Mouse (Mus musculus) spleen, postnatal 36 days (tissue): ENCODE data around the gene Dazap1.

ENCODE experiments used
- DNase-seq, 2 experiments: peaks; one replicate each; pipeline ENCODE4 v3.0.0; 2022; ENCODE audit warnings: low spot score in 2 of 2, mixed read lengths in 1 of 2

Gene Dazap1

DNA sequence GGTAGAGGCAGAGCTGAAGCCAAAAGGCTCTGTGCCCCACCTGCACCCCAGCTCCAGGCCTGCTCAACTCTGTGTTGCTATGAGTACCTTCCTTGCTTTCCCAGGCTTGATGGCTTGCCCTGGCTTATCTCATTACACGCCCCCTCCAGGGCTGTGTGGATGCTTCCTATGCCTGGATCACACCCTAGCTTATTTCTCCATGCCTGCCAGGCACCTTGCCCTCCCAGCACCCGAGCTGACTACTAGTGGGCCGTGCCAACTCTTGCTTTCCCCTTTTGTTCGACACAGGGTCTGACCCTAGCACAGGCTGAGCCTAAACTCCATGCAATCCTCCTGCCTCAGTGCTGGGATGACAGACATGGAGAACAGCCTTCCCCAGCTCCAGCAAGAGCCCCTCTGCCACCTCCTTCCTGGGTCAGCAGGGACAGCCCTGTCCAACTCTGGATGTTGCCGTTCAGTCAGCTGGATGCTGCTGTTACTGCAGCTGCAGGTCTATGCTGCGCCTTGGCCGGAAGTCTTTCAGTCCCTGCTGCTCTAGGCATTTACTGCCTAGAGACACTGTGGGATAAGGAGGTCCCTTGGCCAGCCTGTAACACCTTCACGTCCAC lies 36.3 kb downstream of the Dazap1 start:
- DNase-seq = no peak

DNA sequence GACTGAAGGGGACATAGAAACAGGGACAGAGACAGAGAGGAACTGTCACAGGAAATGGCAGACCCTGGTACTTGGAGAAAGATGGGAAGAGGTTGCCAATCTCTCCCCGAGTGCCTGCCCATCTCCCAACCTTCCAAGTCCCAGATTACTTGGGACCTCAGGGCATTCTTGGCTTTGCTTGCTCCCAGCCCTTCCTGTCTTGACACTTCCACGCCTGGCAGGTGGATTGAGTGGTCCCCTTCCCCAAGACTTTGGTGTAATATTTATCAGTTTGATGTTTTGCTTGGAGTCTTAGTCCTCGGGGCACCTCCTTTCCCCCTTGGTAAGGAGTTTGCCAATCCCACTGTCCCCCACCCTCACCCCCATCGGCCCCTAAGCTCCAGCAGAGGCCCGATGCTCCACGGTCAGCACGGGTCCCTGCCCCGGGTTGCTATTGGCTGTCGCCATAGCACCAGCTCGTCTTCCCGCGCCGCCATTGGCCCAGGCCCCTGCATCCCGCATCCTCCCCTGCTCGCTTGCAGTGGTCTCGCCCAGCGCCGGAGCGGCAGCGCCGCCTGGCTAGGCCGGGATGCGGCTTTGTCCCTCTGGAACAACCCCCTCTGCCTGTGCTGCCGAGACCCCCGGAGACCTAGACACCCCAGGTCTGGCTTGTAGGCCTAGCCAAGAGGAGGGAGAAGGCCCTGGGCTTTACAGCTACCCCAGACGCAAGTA lies 37.4 kb downstream of the Dazap1 start:
- no peak for DNase-seq

DNA sequence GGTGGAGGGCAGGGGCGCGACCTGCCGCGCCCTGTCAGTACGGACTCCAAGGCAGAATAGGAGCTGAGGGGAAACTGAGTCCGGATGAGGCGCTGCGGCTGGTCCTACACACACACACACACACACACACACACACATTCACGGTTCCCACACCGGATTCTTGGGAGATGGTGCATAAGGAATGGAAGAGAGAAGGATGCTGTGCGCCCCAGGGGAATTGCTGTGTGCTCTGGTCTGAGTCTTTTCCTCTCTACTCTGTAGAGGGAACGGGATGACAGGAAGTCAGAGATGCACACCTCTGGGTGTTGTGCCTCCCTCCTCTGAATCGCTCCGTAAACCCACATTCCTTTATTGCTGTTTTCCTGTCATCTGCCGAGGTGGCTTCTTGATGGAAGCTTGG lies 38.0 kb downstream of the Dazap1 start:
- no peak for DNase-seq

DNA sequence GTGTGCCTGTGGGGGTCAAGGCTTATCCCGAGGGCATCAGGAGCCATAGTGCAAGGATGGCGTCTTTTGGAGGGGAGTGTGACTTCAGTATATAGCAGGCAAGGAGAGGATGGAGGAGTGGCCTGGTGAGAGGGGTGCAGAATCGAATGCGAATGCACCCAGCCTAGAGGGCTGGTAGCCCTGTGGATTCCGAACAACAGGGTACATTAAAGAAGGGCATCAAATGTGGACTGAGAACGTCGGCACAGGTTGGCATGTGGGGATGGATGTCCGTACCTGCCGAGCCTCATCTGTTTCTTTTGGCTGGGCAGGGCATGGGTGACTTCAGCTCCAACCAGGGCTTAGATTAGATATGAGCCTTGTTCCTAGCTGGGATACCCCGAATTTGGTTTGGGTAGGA lies 38.5 kb downstream of the Dazap1 start:
- no peak for DNase-seq

DNA sequence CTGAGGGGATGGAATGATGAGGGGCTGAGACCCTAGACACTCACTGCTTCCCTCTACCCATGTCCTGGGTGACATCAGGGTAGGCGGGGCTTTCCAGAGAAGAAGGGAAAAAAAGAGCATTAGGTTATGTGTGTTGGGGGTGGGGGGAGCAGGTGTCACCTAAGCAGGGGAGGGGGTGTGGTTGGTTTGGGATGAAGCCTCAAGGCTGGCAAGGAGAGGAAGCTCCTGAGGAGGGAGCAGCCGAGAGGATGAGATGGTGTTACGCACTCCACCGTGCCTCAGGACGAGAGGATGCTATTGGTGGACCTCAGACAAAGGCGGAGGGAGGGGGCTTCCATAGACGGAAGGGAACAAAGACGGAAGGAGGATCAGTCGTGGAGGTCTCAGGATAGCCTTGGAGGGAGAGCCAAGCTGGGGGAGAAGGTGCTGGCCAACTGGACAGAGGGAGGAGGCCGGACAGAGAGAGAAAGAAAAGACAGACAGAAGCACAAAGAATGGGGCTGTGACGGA lies 39.4 kb downstream of the Dazap1 start:
- no peak for DNase-seq

DNA sequence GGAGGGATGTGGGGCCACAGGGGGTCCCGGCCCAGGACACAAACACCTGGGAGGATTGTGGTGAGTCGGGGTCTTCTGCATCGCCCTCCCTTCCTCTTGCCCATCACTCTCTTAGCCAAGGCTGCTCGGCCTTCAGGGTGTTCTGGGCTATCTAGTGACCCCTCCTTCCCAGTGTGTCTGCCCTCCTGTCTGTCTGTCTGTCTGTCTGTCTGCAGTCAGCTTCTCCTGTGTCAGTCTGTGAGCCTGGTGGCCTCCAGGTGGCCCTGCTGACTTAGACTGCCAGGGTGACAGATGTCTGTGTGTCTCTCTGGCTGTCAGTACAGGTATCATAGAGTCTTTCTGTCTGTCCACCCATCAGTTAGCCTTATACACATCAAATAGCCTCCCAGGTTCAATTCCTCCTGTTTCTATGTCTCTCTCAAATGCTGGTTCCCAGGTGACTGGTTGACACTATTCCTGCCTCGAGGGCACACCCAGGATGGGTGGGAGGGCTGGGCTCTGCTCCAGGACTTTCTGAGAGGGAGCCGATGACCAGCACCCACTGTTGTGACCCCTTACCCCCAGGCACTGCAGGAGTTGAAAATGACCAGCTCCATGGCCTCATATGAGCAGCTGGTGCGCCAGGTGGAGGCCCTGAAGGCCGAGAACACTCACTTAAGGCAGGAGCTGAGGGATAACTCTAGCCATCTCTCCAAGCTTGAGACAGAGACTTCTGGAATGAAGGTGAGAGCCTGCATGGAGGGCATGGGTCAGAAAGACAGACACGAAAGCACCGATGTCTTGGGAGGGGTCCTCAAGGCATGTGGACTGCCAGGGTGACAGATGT lies 40.2 kb downstream of the Dazap1 start:
- no peak for DNase-seq

DNA sequence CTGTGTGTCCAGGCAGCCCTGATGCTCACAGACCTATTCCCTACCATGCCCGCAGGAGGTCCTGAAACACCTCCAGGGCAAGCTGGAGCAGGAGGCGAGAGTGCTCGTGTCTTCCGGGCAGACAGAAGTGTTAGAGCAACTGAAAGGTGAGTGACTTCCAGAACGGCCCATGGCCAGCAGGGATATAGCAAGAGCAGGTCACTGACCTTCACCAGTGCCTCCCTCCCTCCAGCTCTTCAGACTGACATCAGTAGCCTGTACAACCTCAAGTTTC lies 40.7 kb downstream of the Dazap1 start:
- DNase-seq = no peak

DNA sequence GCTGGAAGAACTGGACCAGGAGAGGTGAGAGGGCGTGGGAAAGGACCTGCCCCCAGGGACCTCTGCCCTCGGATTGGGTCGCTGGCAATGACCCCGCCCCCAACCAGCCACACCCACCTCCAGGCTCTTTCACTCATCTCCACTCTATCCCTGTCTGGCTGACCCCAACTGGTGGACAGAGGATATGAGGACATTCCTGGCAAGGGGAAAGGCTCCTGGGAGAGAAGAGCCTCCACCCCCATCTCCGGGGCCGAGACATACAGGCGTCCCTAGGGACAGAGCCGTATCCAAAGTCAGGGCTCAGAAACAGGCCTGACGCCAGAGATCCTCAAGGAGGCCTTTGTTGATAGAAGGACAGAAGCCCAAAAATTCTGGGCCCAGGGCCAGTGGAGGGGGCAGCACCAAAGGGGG lies 41.2 kb downstream of the Dazap1 start:
- DNase-seq = no peak

DNA sequence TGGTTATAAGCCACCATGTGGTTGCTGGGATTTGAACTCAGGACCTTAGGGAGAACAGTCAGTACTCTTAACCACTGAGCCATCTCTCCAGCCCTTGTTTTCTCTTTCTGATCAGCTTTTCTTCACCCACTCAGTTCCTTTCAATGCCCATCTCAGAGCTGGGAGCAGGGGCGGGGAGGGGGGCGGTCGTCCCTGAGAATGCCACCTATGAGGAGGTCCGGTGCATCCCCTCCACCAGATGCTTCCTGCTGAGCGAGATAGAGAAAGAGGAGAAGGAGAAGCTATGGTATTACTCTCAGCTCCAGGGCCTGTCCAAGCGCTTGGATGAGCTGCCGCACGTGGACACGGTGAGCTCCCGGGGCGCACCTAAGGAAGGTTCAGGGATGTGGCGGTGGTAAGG lies 43.2 kb downstream of the Dazap1 start:
- DNase-seq = no peak

DNA sequence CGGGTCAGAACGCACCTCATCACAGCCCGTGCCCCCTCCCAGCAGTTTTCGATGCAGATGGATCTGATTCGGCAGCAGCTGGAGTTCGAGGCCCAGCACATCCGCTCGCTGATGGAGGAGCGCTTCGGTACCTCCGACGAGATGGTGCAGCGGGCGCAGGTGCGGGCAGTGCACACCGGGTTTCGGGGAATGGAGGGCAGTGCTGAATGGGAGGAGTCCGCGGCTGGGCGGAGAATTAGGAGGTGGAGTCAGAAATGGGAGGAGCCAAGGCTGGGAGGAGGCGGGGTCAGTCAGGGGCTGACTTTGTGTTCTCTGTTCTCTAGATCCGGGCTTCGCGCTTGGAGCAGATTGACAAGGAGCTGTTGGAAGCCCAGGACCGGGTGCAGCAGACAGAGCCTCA lies 43.6 kb downstream of the Dazap1 start:
- DNase-seq = peak; percentile 56 to 60

DNA sequence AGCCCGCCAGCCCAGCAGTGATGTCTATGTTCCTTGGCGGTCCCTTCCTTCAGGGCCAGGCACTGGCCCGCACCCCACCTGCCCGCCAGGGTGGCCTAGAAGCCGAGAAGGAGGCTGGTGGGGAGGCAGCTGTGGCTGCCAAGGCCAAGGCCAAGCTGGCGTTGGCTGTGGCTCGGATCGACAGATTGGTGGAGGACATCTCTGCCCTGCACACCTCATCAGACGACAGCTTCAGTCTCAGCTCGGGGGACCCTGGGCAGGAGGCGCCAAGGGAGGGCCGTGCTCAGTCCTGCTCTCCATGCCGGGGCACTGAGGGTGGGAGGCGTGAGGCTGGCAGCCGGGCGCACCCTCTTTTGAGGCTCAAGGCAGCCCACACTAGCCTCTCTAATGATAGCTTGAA lies 50.3 kb downstream of the Dazap1 start:
- no peak for DNase-seq

DNA sequence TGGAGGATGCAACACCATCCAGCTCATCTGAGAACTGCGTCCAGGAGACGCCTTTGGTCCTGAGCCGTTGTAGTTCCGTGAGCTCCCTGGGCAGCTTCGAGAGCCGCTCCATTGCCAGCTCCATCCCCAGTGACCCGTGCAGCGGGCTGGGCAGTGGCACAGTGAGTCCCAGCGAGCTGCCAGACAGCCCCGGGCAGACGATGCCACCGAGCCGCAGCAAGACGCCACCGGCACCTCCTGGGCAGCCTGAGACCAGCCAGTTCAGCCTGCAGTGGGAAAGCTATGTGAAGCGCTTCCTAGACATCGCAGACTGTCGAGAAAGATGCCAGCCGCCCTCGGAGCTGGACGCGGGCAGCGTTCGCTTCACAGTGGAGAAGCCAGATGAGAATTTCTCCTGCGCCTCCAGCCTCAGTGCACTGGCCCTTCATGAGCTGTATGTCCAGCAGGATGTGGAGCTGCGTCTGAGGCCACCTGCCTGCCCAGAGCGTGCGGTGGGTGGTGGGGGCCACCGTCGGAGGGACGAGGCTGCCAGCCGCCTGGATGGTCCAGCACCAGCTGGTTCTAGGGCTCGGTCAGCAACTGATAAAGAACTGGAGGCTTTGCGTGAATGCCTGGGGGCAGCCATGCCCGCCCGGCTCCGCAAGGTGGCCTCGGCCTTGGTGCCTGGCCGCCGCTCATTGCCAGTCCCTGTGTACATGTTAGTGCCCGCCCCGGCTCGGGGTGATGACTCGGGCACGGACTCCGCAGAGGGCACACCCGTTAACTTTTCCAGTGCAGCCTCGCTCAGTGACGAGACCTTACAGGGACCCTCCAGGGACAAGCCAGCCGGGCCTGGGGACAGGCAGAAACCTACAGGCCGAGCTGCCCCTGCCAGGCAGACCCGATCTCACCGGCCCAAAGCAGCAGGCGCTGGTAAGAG lies 51.6 kb downstream of the Dazap1 start:
- no peak for DNase-seq

DNA sequence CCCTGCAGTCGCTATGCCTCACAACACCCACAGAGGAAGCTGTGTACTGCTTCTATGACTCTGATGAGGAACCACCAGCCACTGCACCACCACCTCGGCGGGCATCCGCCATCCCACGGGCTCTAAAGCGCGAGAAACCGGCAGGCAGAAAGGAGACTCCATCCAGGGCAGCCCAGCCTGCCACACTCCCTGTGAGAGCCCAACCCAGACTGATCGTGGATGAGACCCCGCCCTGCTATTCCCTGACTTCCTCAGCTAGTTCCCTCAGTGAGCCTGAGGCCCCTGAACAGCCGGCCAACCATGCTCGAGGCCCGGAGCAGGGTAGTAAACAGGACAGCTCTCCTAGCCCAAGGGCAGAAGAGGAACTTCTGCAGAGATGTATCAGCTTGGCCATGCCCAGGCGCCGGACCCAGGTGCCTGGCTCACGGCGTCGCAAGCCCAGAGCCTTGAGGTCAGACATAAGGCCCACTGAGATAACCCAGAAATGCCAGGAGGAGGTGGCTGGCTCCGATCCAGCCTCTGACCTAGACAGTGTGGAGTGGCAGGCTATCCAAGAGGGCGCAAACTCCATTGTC lies 52.4 kb downstream of the Dazap1 start:
- DNase-seq = peak; percentile 70 to 71

DNA sequence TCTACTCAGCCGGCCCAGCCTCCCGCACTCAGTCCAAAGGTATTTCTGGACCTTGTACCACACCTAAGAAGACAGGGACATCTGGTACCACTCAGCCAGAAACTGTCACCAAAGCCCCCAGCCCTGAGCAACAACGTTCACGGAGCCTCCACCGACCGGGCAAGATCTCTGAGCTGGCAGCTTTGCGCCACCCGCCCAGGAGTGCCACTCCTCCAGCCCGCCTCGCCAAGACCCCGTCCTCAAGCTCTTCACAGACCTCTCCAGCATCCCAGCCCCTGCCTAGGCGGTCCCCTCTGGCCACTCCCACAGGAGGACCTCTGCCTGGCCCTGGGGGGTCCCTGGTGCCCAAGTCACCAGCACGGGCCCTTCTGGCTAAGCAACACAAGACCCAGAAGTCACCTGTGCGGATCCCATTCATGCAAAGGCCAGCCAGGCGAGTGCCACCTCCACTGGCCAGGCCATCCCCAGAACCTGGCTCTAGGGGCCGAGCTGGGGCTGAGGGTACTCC lies 53.3 kb downstream of the Dazap1 start:
- no peak for DNase-seq

DNA sequence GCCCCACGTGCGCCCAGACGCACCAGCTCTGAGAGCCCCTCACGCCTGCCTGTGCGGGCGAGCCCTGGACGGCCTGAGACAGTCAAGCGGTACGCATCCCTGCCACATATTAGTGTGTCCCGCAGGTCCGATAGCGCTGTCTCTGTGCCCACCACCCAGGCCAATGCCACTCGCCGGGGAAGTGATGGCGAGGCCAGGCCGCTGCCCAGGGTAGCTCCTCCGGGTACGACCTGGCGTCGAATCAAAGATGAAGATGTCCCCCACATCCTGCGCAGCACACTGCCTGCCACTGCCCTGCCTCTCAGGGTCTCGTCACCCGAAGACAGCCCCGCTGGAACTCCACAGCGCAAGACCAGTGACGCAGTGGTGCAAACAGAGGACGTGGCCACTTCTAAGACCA lies 54.0 kb downstream of the Dazap1 start:
- no peak for DNase-seq

DNA sequence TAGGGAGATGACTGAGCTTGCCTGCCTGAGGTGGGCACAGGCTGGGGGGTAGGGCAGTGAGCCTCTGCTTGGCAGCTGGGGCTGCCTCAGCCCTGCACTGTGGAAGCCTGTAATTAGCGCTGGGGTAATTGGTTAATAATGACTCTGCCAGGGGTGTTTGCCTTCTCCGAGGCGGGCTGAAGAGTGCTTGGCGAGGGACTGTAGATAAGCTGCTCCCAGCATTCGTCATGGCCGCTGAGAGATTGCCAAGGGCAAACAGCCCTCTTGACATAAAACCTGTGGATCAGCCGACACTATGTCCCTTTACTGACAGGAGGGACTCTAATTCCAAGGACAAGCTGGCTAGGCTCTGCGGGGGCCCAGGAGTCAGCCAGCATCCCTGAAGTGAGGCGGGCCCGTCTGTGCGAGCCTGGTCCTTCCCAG lies 55.1 kb downstream of the Dazap1 start:
- DNase-seq = no peak

DNA sequence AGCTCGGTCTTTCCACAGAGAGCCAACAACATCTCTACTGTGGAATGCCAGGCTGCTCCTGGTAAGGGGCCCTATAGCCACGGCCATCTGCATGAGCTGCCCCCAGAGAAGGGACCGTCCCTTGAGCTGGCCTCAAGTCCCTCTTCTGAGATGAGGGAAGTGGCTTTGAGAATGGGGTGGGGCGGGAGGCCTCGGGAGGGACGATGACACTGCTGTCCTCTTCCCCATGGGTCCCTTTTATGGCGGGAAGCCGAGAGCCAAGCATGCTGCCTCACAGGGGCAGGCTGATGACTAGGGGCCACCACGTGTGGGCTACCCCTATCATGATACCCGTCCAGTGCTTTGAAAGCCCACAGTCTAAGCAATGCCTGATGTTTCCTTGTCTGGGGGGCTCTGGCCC lies 55.7 kb downstream of the Dazap1 start:
- no peak for DNase-seq

DNA sequence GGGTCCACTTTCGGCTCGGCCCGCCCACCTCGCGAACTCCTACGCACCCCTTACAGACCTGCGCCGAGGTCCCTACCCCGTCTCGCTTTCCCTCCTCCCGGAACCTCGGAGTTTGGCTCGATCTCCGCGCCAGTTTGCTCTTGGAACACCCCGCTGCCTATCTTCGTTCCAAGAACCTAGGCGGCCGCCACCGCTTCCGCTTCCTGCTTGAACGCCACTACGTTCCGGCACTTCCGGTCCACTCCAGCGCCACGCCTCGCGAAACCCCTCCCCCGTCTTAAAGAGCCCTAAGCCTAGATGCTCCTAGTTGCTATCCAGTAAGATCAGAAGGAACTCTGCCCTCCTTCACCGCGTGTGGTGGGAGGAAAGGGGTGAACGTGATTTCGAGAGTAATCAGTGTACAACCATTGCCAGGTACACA lies 59.1 kb downstream of the Dazap1 start, which contains the start of gene 2310011J03Rik:
Gene 2310011J03Rik (minus strand): TSS at position 198 of the 421 bp plus-strand sequence.
- DNase-seq = peak; percentile 90 to 93

DNA sequence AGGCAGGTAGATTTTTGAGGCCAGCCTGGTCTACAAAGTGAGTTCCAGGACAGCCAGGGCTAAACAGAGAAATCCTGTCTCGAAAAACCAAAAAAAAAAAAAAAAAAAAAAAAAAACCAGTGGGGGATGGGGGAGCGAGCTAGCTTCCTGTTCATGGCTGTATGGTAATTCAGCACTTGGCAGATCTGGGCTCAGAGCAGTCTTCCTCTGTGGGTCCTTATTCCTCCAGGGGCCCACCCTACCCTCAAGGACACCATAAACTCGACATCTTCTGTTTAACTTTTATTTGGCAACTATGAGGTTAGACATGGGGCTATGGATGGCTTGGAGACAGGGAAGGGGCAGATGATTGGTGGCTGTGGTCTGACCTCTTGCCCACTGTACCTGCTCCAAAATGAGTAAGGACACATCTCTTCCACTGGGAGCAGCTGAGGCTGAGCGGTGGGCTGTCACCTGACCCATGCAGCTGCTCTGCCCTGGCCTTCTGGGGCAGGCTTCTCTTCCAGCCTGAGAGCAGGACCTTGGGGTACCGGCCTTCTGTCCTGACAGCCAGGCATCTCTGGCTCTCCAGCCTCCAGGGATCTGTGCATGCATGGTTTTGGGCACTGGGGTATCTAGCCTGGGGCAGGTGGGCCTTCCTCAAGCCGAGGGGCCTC lies 59.9 kb downstream of the Dazap1 start:
- no peak for DNase-seq
